Mouse (Mus musculus) ES-E14 (cell line): ENCODE measurements around the gene Anks1b.

Source experiments
- CHD2 ChIP-seq: IDR thresholded peaks from 2 replicates; pipeline ENCODE4 v1.6.1; 2014; ENCODE audit warnings: mild to moderate bottlenecking, low read depth, low read length, inconsistent platforms
- HCFC1 ChIP-seq: IDR thresholded peaks from 2 replicates; pipeline ENCODE4 v1.6.1; 2012; ENCODE audit warnings: low read length, inconsistent platforms, borderline replicate concordance; ENCODE audit not compliant: insufficient read depth
- MAFK ChIP-seq: IDR thresholded peaks from 2 replicates; pipeline ENCODE4 v1.6.1; 2014; ENCODE audit warnings: mild to moderate bottlenecking, low read depth, low read length, inconsistent platforms; ENCODE audit not compliant: insufficient read depth
- ZC3H11A ChIP-seq: IDR thresholded peaks from 2 replicates; pipeline ENCODE4 v1.6.1; 2012; ENCODE audit warnings: low read depth, mild to moderate bottlenecking, inconsistent platforms, low read length, borderline replicate concordance

DNA sequence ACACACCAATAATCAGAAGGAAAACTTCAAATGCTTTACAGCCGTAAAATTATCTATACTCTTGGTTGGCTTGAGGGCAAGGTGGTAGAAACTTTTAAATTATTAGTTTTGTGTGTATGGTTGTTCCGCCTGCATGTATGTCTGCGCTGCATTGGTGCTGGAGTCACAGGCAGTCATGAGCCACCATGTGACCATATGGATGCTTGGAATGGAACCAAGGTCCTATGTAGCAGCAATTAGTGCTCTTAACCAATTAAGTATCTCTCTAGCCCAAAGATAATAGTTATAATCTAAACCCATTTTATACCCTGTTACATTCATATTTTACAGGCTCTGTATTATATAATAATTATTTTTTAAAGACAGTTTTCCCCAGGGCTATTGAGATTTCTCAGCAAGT, 739.7 kb downstream of the Anks1b start:
- TF ChIP-seq ZC3H11A = no peak
- TF ChIP-seq HCFC1 = no peak
- no peak for TF ChIP-seq MAFK
- no peak for TF ChIP-seq CHD2
